Mouse (Mus musculus) layer of hippocampus, adult 2 months (tissue): Measurements from ENCODE around the gene Itprid2. TPM values are rescaled to one million over a fixed set of nuclear protein-coding genes. Genes with fewer than 3 reads are reported as not detected.

ENCODE experiments used
- DNase-seq, 2 experiments: peaks; one replicate each; pipeline ENCODE4 v3.0.0; 2022; ENCODE audit warnings: low spot score in 2 of 2
- H3K27ac ChIP-seq: fragments of 200-600 bp; 2 replicates; pipeline ENCODE4 v1.8.1; 2022
- H3K4me3 ChIP-seq: fragments of 200-600 bp; 2 replicates; pipeline ENCODE4 v1.8.1; 2022; ENCODE audit warnings: mild to moderate bottlenecking
- CTCF ChIP-seq: fragments of 200-600 bp; conservative IDR thresholded peaks from 2 replicates; pipeline ENCODE4 v1.8.1; 2022; ENCODE audit warnings: antibody characterized with exemption, mild to moderate bottlenecking, moderate library complexity
- total RNA-seq, 2 experiments: library from RNA; stranded (reverse); gene quantifications; 2 replicates each; pipeline ENCODE4 v1.2.3; 2021

Gene Itprid2
- total RNA-seq, 2 experiments from 2014 or later = 41.4 to 44.0 TPM

GRCm38 (mm10) chr2:79695190-79695589 is 60.0 kb downstream of the Itprid2 start:
- no peak for DNase-seq
- no peak for TF ChIP-seq CTCF
- no peak overlapping the region for H3K27ac ChIP-seq

GRCm38 (mm10) chr2:79695939-79696338 is 60.8 kb downstream of the Itprid2 start:
- no peak for DNase-seq
- TF ChIP-seq CTCF = no peak
- Histone ChIP-seq H3K27ac (no peak overlapping the region), H3K4me3 (no peak overlapping the region)

More at GRCm38 (mm10) chr2:79695190-79695589, 60.0 kb downstream of the Itprid2 start:
- H3K4me3 ChIP-seq = no peak overlapping the region

DNA sequence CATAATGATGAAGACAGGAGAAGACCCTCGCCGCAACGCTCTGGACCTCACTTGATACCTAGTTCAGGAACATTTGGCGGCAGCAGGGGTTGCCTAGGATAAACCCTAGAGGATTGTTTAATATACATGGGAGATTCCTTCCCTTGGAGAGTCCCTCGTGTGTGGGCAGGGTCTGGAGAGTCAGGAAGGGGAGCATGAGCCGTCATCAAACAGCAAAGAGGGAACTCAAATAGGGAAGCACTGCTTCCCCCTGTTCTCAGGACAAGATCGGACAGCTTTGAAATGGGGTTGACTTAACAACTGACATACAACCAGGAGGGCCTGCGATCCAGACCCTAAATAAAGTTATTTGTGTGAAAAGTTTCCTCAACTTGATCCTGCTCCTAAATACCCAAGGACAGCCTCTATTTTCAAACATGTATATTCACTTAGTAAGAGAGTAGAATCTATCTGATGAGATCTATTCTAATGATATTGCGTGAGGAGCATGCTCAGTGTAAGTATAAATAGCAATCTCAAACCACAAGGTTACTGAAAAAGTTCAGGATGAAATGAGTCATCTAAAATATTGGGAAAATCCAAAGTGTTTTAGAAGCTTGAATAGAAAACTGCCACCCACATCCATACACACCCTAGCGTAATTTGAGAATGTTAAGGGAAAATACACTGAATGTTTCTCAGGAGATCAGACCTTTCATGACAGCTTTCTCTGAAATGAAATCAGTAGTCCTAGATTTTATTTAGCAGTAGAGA is 61.5 kb downstream of the Itprid2 start:
- Histone ChIP-seq H3K4me3 (no peak overlapping the region), H3K27ac (no peak overlapping the region)
- no peak for DNase-seq
- TF ChIP-seq CTCF = no peak

DNA sequence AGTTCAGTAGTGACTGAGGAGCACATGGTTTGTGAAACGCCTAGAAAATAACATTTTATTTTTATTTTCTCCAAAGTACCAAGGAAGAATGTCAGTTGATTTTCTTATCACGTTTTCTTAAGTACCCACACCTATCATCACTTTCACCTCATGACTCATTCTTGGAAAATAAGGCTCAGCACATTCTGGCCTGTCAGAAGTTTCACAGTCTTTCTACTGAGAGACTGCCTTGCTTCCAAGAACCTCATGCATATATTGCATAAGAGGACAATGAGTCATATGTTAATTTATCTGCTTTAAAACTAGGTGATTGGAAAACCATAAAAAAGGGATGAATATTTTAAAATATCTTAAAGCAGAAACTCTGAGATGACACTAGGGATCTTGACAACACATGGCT is 63.0 kb downstream of the Itprid2 start:
- no peak for DNase-seq

GRCm38 (mm10) chr2:79704773-79705172 is 69.6 kb downstream of the Itprid2 start:
- Histone ChIP-seq H3K4me3 (no peak overlapping the region), H3K27ac (no peak overlapping the region)
- TF ChIP-seq CTCF = no peak
- DNase-seq = no peak

More for the DNA sequence above, 63.0 kb downstream of the Itprid2 start:
- H3K27ac ChIP-seq = no peak overlapping the region
- no peak for TF ChIP-seq CTCF
- H3K4me3 ChIP-seq = no peak overlapping the region

DNA sequence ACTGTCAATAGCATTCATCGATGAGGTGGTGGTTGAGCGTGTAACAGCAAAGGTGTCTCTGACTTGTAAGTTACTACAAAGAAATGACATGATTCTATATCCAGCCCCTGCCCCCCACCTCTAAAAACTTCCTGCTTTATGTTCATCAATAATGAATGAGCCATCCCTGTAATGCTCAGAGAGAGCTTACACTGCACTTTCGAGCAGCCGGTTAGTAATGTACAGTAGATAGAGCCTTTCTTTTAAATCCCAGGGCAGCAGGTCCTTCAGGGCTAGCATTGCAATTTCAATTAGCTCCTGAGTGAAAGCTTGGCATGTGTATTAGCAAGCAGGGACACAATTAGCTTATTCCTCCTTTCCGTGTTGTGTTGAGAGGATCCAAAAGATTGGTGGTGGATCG is 72.4 kb downstream of the Itprid2 start, which contains the start of gene Ppp1r1c:
Gene Ppp1r1c (plus strand): TSS at position 206 of the 400 bp plus-strand sequence.
- no peak for TF ChIP-seq CTCF
- Histone ChIP-seq H3K27ac (no peak within 1 kb of the TSS), H3K4me3 (no peak within 1 kb of the TSS)
- DNase-seq = no peak

DNA sequence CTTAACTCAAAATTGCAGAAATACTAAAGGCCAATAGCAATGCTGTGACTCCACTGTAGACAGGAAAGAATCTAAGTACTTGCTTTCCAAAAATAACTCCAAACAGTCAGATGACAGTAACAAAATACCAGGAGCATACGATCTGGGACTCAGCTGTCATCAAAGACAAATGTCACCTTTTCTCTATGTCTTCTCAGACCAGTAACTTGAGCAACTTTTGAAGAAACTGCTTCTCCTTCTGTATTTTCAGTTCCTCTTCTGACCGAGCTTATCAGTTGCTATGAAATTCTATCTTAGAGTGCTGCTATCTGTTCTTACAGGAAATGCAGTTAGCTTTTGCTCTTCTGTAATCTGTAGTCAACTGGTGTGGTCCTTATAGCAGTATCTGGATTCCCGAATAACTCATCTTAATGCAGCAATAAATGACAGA is 78.5 kb downstream of the Itprid2 start:
- DNase-seq = no peak
- Histone ChIP-seq H3K27ac (no peak overlapping the region), H3K4me3 (no peak overlapping the region)
- no peak for TF ChIP-seq CTCF

GRCm38 (mm10) chr2:79714745-79715144 is 79.6 kb downstream of the Itprid2 start:
- H3K27ac ChIP-seq = no peak overlapping the region
- DNase-seq = no peak
- no peak overlapping the region for H3K4me3 ChIP-seq
- no peak for TF ChIP-seq CTCF

DNA sequence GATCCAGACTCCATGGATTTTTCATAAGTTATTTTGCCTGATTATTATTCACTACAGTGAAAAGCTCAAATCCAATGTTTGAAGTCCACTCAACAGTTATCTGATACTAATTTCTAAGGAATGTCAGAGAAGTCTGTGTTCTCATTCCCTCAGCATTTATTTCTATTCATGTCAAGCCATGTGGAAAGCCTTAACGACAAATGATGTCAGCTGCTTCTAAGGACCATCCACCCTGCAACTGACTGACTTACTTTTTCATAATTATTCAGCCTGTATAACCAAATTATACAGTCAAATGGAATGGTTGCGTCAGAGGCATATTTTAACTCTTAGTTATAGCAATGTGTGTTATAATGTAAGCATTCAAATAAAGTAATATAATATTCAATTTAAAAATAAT is 80.8 kb downstream of the Itprid2 start:
- Histone ChIP-seq H3K4me3 (no peak overlapping the region), H3K27ac (no peak overlapping the region)
- no peak for TF ChIP-seq CTCF
- DNase-seq = no peak

GRCm38 (mm10) chr2:79717846-79718245 is 82.7 kb downstream of the Itprid2 start:
- Histone ChIP-seq H3K4me3 (no peak overlapping the region), H3K27ac (no peak overlapping the region)
- no peak for DNase-seq
- no peak for TF ChIP-seq CTCF

GRCm38 (mm10) chr2:79722415-79722814 is 87.3 kb downstream of the Itprid2 start:
- no peak for TF ChIP-seq CTCF
- no peak for DNase-seq
- no peak overlapping the region for H3K4me3 ChIP-seq
- no peak overlapping the region for H3K27ac ChIP-seq

Other genes with a start within 250 kb of the Itprid2 start
- 10 to 100 TPM; 32.7 to 33.1 TPM for gene Neurod1, start 178.6 kb upstream of the Itprid2 start, total RNA-seq
- 10 to 100 TPM in 1 of 2 experiments, 1 to 10 TPM in 1; 7.0 to 10.4 TPM for gene Cerkl, start 178.6 kb upstream of the Itprid2 start, total RNA-seq
- under 1 TPM in 1 of 2 experiments, not detected in 1; 0.37 TPM for gene Ppp1r1c, start 72.4 kb downstream of the Itprid2 start, total RNA-seq